In the genomic region with DNA sequence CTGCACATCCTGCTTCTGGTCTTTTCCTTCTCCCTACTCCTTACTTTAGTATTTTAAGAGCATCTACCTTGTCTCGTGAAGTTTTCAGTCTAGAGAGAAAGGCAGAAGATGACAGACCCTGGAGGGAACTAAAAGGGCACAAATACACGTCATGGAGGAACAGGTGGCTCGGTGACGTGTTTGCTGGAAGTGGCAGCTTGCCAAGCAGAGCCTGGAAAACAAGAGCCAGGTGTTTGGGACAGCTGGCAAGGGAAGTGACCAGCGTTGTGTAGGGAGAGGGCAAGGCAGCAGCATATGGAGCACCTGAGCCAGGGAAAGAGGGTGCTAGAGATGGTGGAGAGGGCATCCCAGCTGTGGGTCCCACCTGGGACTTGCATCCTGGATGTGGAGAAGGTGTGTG, we compare ENCODE assay signal across 16 mouse cellular contexts. TPM values are rescaled to one million over a fixed set of nuclear protein-coding genes. Genes with fewer than 3 reads are reported as not detected.
"Had no signal": no experiment of that assay in that cellular context is flagged by ENCODE, and none has a peak within 500 bp of the region (broad histone marks: within the 10 kb centered on the region; RNA-seq: fewer than 3 reads in every experiment).

No protein-coding gene starts in this region.

- H3K4me3 ChIP-seq: limb, embryonic 12.5 days; liver, embryonic 13.5 days; lung, embryonic 15.5 days; megakaryocyte, embryonic 14.5 days; midbrain, embryonic 13.5 days had no signal

- H3K9me3 ChIP-seq: limb, embryonic 12.5 days; liver, embryonic 13.5 days; lung, embryonic 15.5 days; megakaryocyte, embryonic 14.5 days; midbrain, embryonic 13.5 days had no signal

- H3K9ac ChIP-seq: limb, embryonic 12.5 days; liver, embryonic 13.5 days; liver, postnatal 0 days; lung, embryonic 15.5 days; midbrain, embryonic 13.5 days had no signal

- H3K4me2 ChIP-seq: liver, embryonic 13.5 days; lung, embryonic 15.5 days; midbrain, embryonic 13.5 days had no signal

- DNase-seq: kidney, adult 11 months; kidney, postnatal 10 days; liver; liver, embryonic 13.5 days; liver, postnatal 0 days; lung, postnatal 14 days; right cerebral cortex, postnatal 14 days; thymus, postnatal 14 days had no signal

- H3K4me1 ChIP-seq: liver, embryonic 13.5 days; lung, embryonic 15.5 days; midbrain, embryonic 13.5 days had no signal

- H3K27ac ChIP-seq: limb, embryonic 12.5 days; liver, embryonic 13.5 days; lung, embryonic 15.5 days; macrophage; midbrain, embryonic 13.5 days had no signal

- ATAC-seq: liver, postnatal 0 days; midbrain, embryonic 13.5 days had no signal

- H3K36me3 ChIP-seq: limb, embryonic 12.5 days; liver, embryonic 13.5 days; lung, embryonic 15.5 days; midbrain, embryonic 13.5 days had no signal

- H3K27me3 ChIP-seq: liver, embryonic 13.5 days; lung, embryonic 15.5 days had no signal

RNA-seq across cellular contexts. Expression of a gene that starts 51.6 kb away (rescaled TPM):
- polyA plus RNA-seq: kidney, embryonic 14.5 days; large intestine, adult 2 months; liver, embryonic 13.5 days; macrophage; spleen, adult 2 months had no signal
